Mouse (Mus musculus) B cell, adult 67 days (primary cell): ENCODE data around the gene Gm21093. TPM values are rescaled to one million over a fixed set of nuclear protein-coding genes. Genes with fewer than 3 reads are reported as not detected.

Experiments used
- total RNA-seq, 2 experiments: library from RNA; stranded (reverse); gene quantifications; 4 replicates each; pipeline ENCODE4 v1.2.4; 2023

Gm21093 gene
- not detected for total RNA-seq

DNA sequence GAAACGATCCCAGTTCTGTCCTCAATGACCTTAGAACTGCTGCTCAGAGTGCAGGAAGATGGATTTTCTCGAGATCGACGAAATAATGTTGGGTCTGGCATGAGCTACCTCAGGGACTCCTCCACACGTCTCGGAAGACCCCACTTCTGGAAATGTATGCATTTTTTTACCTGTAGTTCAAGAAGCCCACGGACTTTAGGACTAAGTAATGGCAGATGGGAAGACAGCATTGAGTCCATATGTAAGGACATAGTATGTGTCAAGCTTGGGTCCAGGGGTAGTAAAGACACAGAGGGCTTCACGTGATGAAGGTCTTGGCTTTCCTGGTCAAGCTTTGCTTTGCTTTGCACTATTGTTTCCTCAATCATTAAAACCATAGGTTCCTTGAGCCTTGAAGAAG, at the start of gene Gm21093:
Gene Gm21093, minus strand, starts transcription at position 101 of the 400 bp plus-strand sequence.

Other genes starting within 250 kb of the Gm21093 start
- gene Gm21541, start 131.1 kb downstream of the Gm21093 start, total RNA-seq, result not detected
- 1 to 10 TPM; 1.8 to 4.2 TPM for gene Gm20878, start 93.2 kb downstream of the Gm21093 start, total RNA-seq
- not detected for gene Fam205a4, start 68.7 kb downstream of the Gm21093 start, total RNA-seq
- gene Gm3893, start 56.5 kb upstream of the Gm21093 start, total RNA-seq, result not detected
- gene Gm13304, start 80.1 kb upstream of the Gm21093 start, total RNA-seq, result not detected
- not detected for gene Gm13306, start 118.7 kb upstream of the Gm21093 start, total RNA-seq
- gene Gm13305, start 133.9 kb upstream of the Gm21093 start, total RNA-seq, result not detected
- gene Gm10600, start 205.9 kb upstream of the Gm21093 start, total RNA-seq, result not detected
- not detected for gene Ccl21b, start 221.0 kb upstream of the Gm21093 start, total RNA-seq